Mouse (Mus musculus) CH12.LX (cell line): ENCODE data around the gene Dntt. TPM values are rescaled to one million over a fixed set of nuclear protein-coding genes. Genes with fewer than 3 reads are reported as not detected.

ENCODE experiments used
- DNase-seq: peaks from one replicate; pipeline ENCODE4 v3.0.0-alpha.2; 2013; ENCODE audit errors: extremely low read depth
- H3K27ac ChIP-seq: 2 replicates; pipeline ENCODE4 v1.5.1; 2012; ENCODE audit warnings: low read depth, mild to moderate bottlenecking, control low read depth, moderate library complexity; ENCODE audit not compliant: insufficient read depth
- H3K27me3 ChIP-seq: replicated peaks from 2 replicates; pipeline ENCODE3; 2012; ENCODE audit warnings: inconsistent platforms
- H3K36me3 ChIP-seq, 2 experiments: replicated peaks in 1 of 2; 2 replicates each; pipeline versions ENCODE3 to v1.6.1; 2012; ENCODE audit warnings: inconsistent platforms in 1 of 2, low read length in 1 of 2, mild to moderate bottlenecking in 1 of 2, mixed read lengths in 1 of 2, moderate library complexity in 1 of 2; ENCODE audit not compliant: control insufficient read depth in 1 of 2, insufficient read depth in 1 of 2
- H3K4me1 ChIP-seq, 2 experiments: 2 replicates each; pipeline ENCODE4 v1.6.1; 2012; ENCODE audit warnings: inconsistent platforms in 1 of 2, moderate library complexity in 1 of 2; ENCODE audit not compliant: insufficient read depth in 2 of 2, control insufficient read depth in 1 of 2
- H3K4me2 ChIP-seq: 2 replicates; pipeline ENCODE4 v1.6.1; 2012; ENCODE audit warnings: low read depth, mild to moderate bottlenecking, control low read depth; ENCODE audit not compliant: poor library complexity, insufficient read depth, severe bottlenecking
- H3K4me3 ChIP-seq, 3 experiments: fragments of 150-350 bp in 1 of 3; sonication (generic) in 1 of 3; replicated peaks in 1 of 3; 2 replicates each; pipeline versions ENCODE3 to v1.5.1; 2011 to 2012; ENCODE audit warnings: low read depth in 2 of 3, low read length in 2 of 3, mild to moderate bottlenecking in 2 of 3, moderate library complexity in 2 of 3, control low read depth in 1 of 3, improper control_type of control experiment in 1 of 3, inconsistent platforms in 1 of 3, mixed read lengths in 1 of 3; ENCODE audit not compliant: poor library complexity in 1 of 3
- H3K79me2 ChIP-seq: replicated peaks from 2 replicates; pipeline ENCODE4 v1.6.1; 2012; ENCODE audit warnings: mild to moderate bottlenecking, moderate library complexity; ENCODE audit not compliant: control insufficient read depth, poor library complexity, insufficient read depth, severe bottlenecking; ENCODE audit errors: extremely low read depth
- H3K9ac ChIP-seq: 2 replicates; pipeline ENCODE4 v1.6.1; 2012; ENCODE audit warnings: low read depth, mild to moderate bottlenecking, control low read depth, moderate library complexity; ENCODE audit not compliant: insufficient read depth
- H3K9me3 ChIP-seq: replicated peaks from 2 replicates; pipeline ENCODE3; 2012; ENCODE audit warnings: low read length, inconsistent platforms, mixed read lengths
- BHLHE40 ChIP-seq: IDR thresholded peaks from 2 replicates; pipeline ENCODE4 v1.6.1; 2011; ENCODE audit warnings: mild to moderate bottlenecking, low read depth, low read length, improper control_type of control experiment
- CHD1 ChIP-seq: IDR thresholded peaks from 2 replicates; pipeline ENCODE4 v1.6.1; 2012; ENCODE audit warnings: low read depth, low read length, improper control_type of control experiment, inconsistent platforms
- CHD2 ChIP-seq: IDR thresholded peaks from 2 replicates; pipeline ENCODE4 v1.6.1; 2011; ENCODE audit warnings: low read length, improper control_type of control experiment
- CTCF ChIP-seq, 2 experiments: IDR thresholded peaks in 1 of 2; conservative IDR thresholded peaks in 1 of 2; 2 replicates each; pipeline ENCODE4 v1.5.1; 2011 to 2012; ENCODE audit warnings: low read depth in 2 of 2, low read length in 2 of 2, improper control_type of control experiment in 1 of 2, inconsistent platforms in 1 of 2, mild to moderate bottlenecking in 1 of 2, moderate library complexity in 1 of 2
- E2F4 ChIP-seq: IDR thresholded peaks from 2 replicates; pipeline ENCODE4 v1.6.1; 2011; ENCODE audit warnings: low read depth, low read length, improper control_type of control experiment; ENCODE audit not compliant: insufficient replicate concordance
- ELF1 ChIP-seq: IDR thresholded peaks from 2 replicates; pipeline ENCODE4 v1.6.1; 2014; ENCODE audit warnings: low read depth, mild to moderate bottlenecking, inconsistent platforms, low read length, improper control_type of control experiment
- EP300 ChIP-seq: IDR thresholded peaks from 2 replicates; pipeline ENCODE4 v1.6.1; 2011; ENCODE audit warnings: low read length, improper control_type of control experiment
- ETS1 ChIP-seq: conservative IDR thresholded peaks from 2 replicates; pipeline ENCODE4 v1.6.1; 2012; ENCODE audit warnings: low read depth, mild to moderate bottlenecking, inconsistent platforms, low read length, improper control_type of control experiment, moderate library complexity
- GABPA ChIP-seq: IDR thresholded peaks from 2 replicates; pipeline ENCODE4 v1.6.1; 2012; ENCODE audit warnings: low read depth, low read length, improper control_type of control experiment, inconsistent platforms; ENCODE audit not compliant: insufficient replicate concordance
- HCFC1 ChIP-seq: IDR thresholded peaks from 2 replicates; pipeline ENCODE4 v1.6.1; 2012; ENCODE audit warnings: low read depth, mild to moderate bottlenecking, inconsistent platforms, low read length, improper control_type of control experiment
- IRF4 ChIP-seq: IDR thresholded peaks from 2 replicates; pipeline ENCODE4 v1.6.1; 2014; ENCODE audit warnings: low read depth, mild to moderate bottlenecking, inconsistent platforms, low read length, improper control_type of control experiment
- JUN ChIP-seq: IDR thresholded peaks from 2 replicates; pipeline ENCODE4 v1.6.1; 2011; ENCODE audit warnings: low read depth, mild to moderate bottlenecking, low read length, improper control_type of control experiment, moderate library complexity; ENCODE audit not compliant: insufficient read depth
- JUND ChIP-seq: conservative IDR thresholded peaks from 2 replicates; pipeline ENCODE4 v1.6.1; 2011; ENCODE audit warnings: low read depth, low read length, improper control_type of control experiment
- KAT2A ChIP-seq: IDR thresholded peaks from 2 replicates; pipeline ENCODE4 v1.6.1; 2012; ENCODE audit warnings: low read length, improper control_type of control experiment, inconsistent platforms; ENCODE audit not compliant: insufficient replicate concordance
- MAFK ChIP-seq: IDR thresholded peaks from 2 replicates; pipeline ENCODE4 v1.6.1; 2011; ENCODE audit warnings: low read length, improper control_type of control experiment; ENCODE audit not compliant: insufficient replicate concordance
- MAX ChIP-seq: IDR thresholded peaks from 2 replicates; pipeline ENCODE4 v1.6.1; 2011; ENCODE audit warnings: low read length, improper control_type of control experiment
- MAZ ChIP-seq: IDR thresholded peaks from 2 replicates; pipeline ENCODE4 v1.6.1; 2012; ENCODE audit warnings: low read depth, mild to moderate bottlenecking, inconsistent platforms, low read length, improper control_type of control experiment, moderate library complexity
- MEF2A ChIP-seq: IDR thresholded peaks from 2 replicates; pipeline ENCODE4 v1.6.1; 2014; ENCODE audit warnings: low read depth, mild to moderate bottlenecking, inconsistent platforms, low read length, improper control_type of control experiment, borderline replicate concordance
- MXI1 ChIP-seq: IDR thresholded peaks from 2 replicates; pipeline ENCODE4 v1.6.1; 2011; ENCODE audit warnings: mild to moderate bottlenecking, low read depth, low read length, improper control_type of control experiment
- MYC ChIP-seq: IDR thresholded peaks from 2 replicates; pipeline ENCODE4 v1.6.1; 2011; ENCODE audit warnings: low read depth, mild to moderate bottlenecking, improper control_type of control experiment, low read length
- NELFE ChIP-seq: IDR thresholded peaks from 2 replicates; pipeline ENCODE4 v1.6.1; 2011; ENCODE audit warnings: low read depth, low read length, improper control_type of control experiment
- NRF1 ChIP-seq: IDR thresholded peaks from 2 replicates; pipeline ENCODE4 v1.6.1; 2014; ENCODE audit warnings: low read depth, mild to moderate bottlenecking, inconsistent platforms, low read length, improper control_type of control experiment, moderate library complexity
- PAX5 ChIP-seq: IDR thresholded peaks from 2 replicates; pipeline ENCODE4 v1.6.1; 2012; ENCODE audit warnings: low read length, inconsistent platforms, mixed read lengths
- POLR2A ChIP-seq: IDR thresholded peaks from 2 replicates; pipeline ENCODE4 v1.6.1; 2011; ENCODE audit warnings: low read depth, mild to moderate bottlenecking, improper control_type of control experiment, low read length
- POLR2AphosphoS2 ChIP-seq: IDR thresholded peaks from 2 replicates; pipeline ENCODE4 v1.6.1; 2011; ENCODE audit warnings: low read depth, low read length, improper control_type of control experiment
- RAD21 ChIP-seq: IDR thresholded peaks from 2 replicates; pipeline ENCODE4 v1.6.1; 2011; ENCODE audit warnings: low read depth, mild to moderate bottlenecking, low read length, improper control_type of control experiment, moderate library complexity
- RCOR1 ChIP-seq: conservative IDR thresholded peaks from 2 replicates; pipeline ENCODE4 v1.6.1; 2012; ENCODE audit warnings: low read depth, mild to moderate bottlenecking, inconsistent platforms, low read length, improper control_type of control experiment
- SIN3A ChIP-seq: IDR thresholded peaks from 2 replicates; pipeline ENCODE4 v1.6.1; 2012; ENCODE audit warnings: low read length, improper control_type of control experiment, inconsistent platforms
- SMC3 ChIP-seq: IDR thresholded peaks from 2 replicates; pipeline ENCODE4 v1.6.1; 2011; ENCODE audit warnings: low read depth, low read length, improper control_type of control experiment
- TBP ChIP-seq: conservative IDR thresholded peaks from 2 replicates; pipeline ENCODE4 v1.6.1; 2011; ENCODE audit warnings: low read depth, low read length, improper control_type of control experiment
- TCF12 ChIP-seq: IDR thresholded peaks from 2 replicates; pipeline ENCODE4 v1.6.1; 2014; ENCODE audit warnings: low read depth, mild to moderate bottlenecking, inconsistent platforms, low read length, improper control_type of control experiment
- UBTF ChIP-seq: IDR thresholded peaks from 2 replicates; pipeline ENCODE4 v1.6.1; 2012; ENCODE audit warnings: low read depth, mild to moderate bottlenecking, inconsistent platforms, low read length, improper control_type of control experiment, moderate library complexity
- USF1 ChIP-seq: IDR thresholded peaks from 2 replicates; pipeline ENCODE4 v1.6.1; 2014; ENCODE audit warnings: low read depth, mild to moderate bottlenecking, inconsistent platforms, low read length, improper control_type of control experiment
- USF2 ChIP-seq: conservative IDR thresholded peaks from 2 replicates; pipeline ENCODE4 v1.6.1; 2011; ENCODE audit warnings: low read depth, low read length, improper control_type of control experiment
- ZC3H11A ChIP-seq: IDR thresholded peaks from 2 replicates; pipeline ENCODE4 v1.6.1; 2012; ENCODE audit warnings: low read depth, mild to moderate bottlenecking, inconsistent platforms, low read length, improper control_type of control experiment
- ZKSCAN1 ChIP-seq: IDR thresholded peaks from 2 replicates; pipeline ENCODE4 v1.6.1; 2012; ENCODE audit warnings: low read depth, inconsistent platforms, low read length, improper control_type of control experiment, borderline replicate concordance
- ZMIZ1 ChIP-seq: IDR thresholded peaks from 2 replicates; pipeline ENCODE4 v1.6.1; 2012; ENCODE audit warnings: low read depth, mild to moderate bottlenecking, inconsistent platforms, low read length, improper control_type of control experiment
- ZNF384 ChIP-seq: IDR thresholded peaks from 2 replicates; pipeline ENCODE4 v1.6.1; 2012; ENCODE audit warnings: low read depth, low read length, improper control_type of control experiment, inconsistent platforms
- dilution Hi-C: fragments of 300-500 bp; cut with MboI; formaldehyde crosslinking; loops from 2 replicates; pipeline ENCODE4 v1.14.3; 2020; ENCODE audit warnings: low sequenced_read_pairs; ENCODE audit not compliant: extremely low pct_unique_long_range_greater_than_20kb, extremely low pct_ligation_motif_present
- in situ Hi-C: fragments of 300-500 bp; cut with MboI; formaldehyde crosslinking; loops from 3 replicates; pipeline ENCODE4 v1.14.3; 2019; ENCODE audit warnings: low sequenced_read_pairs, low pct_ligation_motif_present, low pct_unique_long_range_greater_than_20kb, mixed read lengths
- polyA plus RNA-seq: library from polyadenylated mRNA; unstranded; fragments of >175 nt; gene quantifications from 2 replicates; pipeline ENCODE4 v1.2.1, GENCODE M21; 2012; ENCODE audit warnings: low read depth; ENCODE audit not compliant: insufficient read length
- total RNA-seq, 2 experiments: library from RNA; depleted of rRNA; stranded (reverse); fragments of 300-350 nt in 1 of 2; fragments of >200 nt in 1 of 2; gene quantifications; 2 replicates each; pipeline ENCODE4 v1.2.3; 2012 to 2014

Gene Dntt
- total and polyA plus RNA-seq, 3 experiments: 0.13 TPM; not detected in 2

DNA sequence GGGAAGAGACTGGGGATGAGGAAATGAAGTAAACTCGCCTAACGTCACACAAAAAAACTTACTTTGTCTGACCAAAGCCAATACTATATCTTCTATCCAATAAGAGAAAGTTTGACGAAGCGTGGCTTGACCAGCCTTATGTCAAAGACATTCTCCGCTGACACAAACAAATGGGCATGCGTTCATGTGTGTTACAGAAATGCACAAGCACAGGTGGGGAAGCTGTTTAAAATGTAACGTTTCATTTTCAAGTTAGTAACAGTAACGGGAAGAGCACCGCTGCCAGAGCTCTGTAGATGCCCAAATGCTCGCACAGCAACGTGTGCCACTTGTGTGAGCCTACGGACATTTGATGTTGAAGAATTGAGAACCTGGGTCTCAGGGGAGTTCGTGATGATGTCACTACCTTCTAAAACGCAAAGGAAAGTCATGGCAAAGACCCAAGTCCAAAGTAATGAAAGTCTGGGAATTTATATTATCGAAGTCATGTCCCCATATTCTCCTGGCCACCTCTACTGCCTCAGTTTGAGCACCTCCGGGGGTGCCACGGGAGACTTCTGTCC is 38.2 kb upstream of the Dntt start:
- in situ Hi-C loops: no loop called here
- TF ChIP-seq E2F4 (no peak), JUN (peak; percentile 18; the same call in 1 of the 2 replicates), PAX5 (no peak), ETS1 (peak; percentile 20; the same call in 1 of the 2 replicates), HCFC1 (no peak), TCF12 (0 out of 2 replicates have a peak, but pooled peaks have one; percentile 14), MXI1 (0 out of 2 replicates have a peak, but pooled peaks have one; percentile 26), POLR2A (peak; percentile 35; the same call in 1 of the 2 replicates), MAX (no peak; the same call in none of the 2 replicates), POLR2AphosphoS2 (no peak), RCOR1 (no peak), TBP (no peak), SIN3A (no peak; the same call in 1 of the 2 replicates), MYC (peak; percentile 62), CHD1 (no peak; the same call in 1 of the 2 replicates), USF2 (no peak), SMC3 (no peak), ZMIZ1 (0 out of 2 replicates have a peak, but pooled peaks have one; percentile 38), MAFK (no peak), KAT2A (no peak), ZNF384 (no peak), JUND (peak; percentile 44; the same call in 1 of the 2 replicates), CTCF (conservative IDR thresholded peaks at IDR 0.05 in 1 of 2, IDR thresholded peaks at IDR 0.05 in 1 of 2; ENCODE audit: low read depth in 2 of 2, low read length in 2 of 2) (no peak), NELFE (no peak), EP300 (peak; percentile 21; the same call in 1 of the 2 replicates), CHD2 (no peak), ZKSCAN1 (no peak), GABPA (no peak), MAZ (no peak), NRF1 (no peak), BHLHE40 (peak; percentile 50; the same call in 1 of the 2 replicates), MEF2A (no peak), ELF1 (no peak), UBTF (no peak), IRF4 (no peak), USF1 (no peak), RAD21 (no peak), ZC3H11A (no peak)
- H3K4me2 ChIP-seq: peak overlapping the region; percentile 98
- H3K27me3 ChIP-seq: no peaks in the 10 kb centered on the region
- H3K9me3 ChIP-seq: no peaks in the 10 kb centered on the region
- peak overlapping the region; percentile 97 for H3K9ac ChIP-seq
- peaks cover 22 to 60% of the 10 kb centered on the region in 2 experiments for H3K4me1 ChIP-seq
- H3K79me2 ChIP-seq: peaks cover 80% of the 10 kb centered on the region
- peaks cover 16 to 44% of the 10 kb centered on the region in 2 experiments for H3K36me3 ChIP-seq
- peak overlapping the region; percentile 66 to 93 (median 77) for H3K4me3 ChIP-seq
- dilution Hi-C loops: no loop called here
- DNase-seq: no peak
- H3K27ac ChIP-seq: peak overlapping the region; percentile 72
